Mouse (Mus musculus) stomach, postnatal 0 days (tissue): Measurements from ENCODE around the gene Olfr622.

ENCODE experiments used
- CTCF ChIP-seq: IDR thresholded peaks from 2 replicates; pipeline ENCODE4 v1.5.1; 2016; ENCODE audit warnings: antibody characterized with exemption, low read depth, mild to moderate bottlenecking, moderate library complexity
- EP300 ChIP-seq: optimal IDR thresholded peaks from 2 replicates; pipeline ENCODE3; 2016; ENCODE audit warnings: antibody characterized with exemption

- no peak for TF ChIP-seq CTCF
- TF ChIP-seq EP300: no peak
These were observed 35.1 kb downstream of the Olfr622 start for GRCm38 (mm10) chr7:103607425-103607824.
